Mouse (Mus musculus): ENCODE data around the gene 9530077C05Rik. TPM values are rescaled to one million over a fixed set of nuclear protein-coding genes. Genes with fewer than 3 reads are reported as not detected.
A peak's percentile ranks its signal among the peaks of the same experiment; 100 is the strongest.

Gene 9530077C05Rik
- total RNA-seq, 1 experiment from 2014 or later, result 5.2 TPM

GRCm38 (mm10) chr9:22416187-22416586, 4.9 kb downstream of the 9530077C05Rik start:
- no peak for ATAC-seq (replicated peaks; ENCODE audit: low read depth, poor library complexity, severe bottlenecking)

GRCm38 (mm10) chr9:22417547-22417946, 6.2 kb downstream of the 9530077C05Rik start:
- no peak for ATAC-seq (replicated peaks; ENCODE audit: low read depth, poor library complexity, severe bottlenecking)

GRCm38 (mm10) chr9:22419877-22420276, 8.6 kb downstream of the 9530077C05Rik start:
- ATAC-seq (replicated peaks; ENCODE audit: low read depth, poor library complexity, severe bottlenecking), result no peak

DNA sequence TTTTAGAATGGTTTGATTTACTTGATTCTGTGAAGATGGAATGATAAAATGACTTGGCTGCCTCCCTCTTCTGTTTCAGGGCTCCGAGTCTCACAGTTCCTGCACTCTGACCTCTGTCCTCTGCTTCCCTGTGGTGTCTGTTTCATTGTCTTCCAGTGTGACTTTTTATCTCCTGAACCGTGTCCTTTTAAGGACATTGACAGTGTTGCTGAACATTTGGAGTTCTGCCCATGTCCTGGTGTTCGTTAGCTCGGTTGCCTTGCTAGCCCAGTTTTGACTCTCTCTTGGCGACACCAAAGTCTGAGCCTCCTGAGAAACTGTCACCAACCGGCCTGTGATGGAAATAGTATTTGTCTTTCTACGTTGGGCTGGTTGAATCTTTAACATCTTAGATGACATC, 9.2 kb downstream of the 9530077C05Rik start:
- ATAC-seq (replicated peaks; ENCODE audit: low read depth, poor library complexity, severe bottlenecking), result no peak

DNA sequence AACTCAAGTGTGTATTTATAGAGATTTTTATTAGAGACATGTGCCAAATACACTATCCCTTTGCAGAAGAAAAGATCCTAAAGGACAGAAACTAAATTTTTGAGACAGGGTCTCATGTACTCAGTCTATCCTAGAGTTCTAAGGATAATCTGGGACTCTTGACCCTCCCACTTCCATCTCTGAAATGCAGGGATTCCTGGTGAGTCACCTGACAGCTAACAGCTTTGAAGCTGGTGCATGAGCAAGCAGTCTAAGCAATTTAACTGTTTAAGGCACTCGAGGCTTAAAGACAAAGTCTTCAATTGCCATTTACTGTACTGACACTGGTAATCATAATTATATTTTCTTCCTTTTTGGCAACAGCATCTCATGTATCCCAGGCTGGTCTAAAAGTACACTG, 11.2 kb downstream of the 9530077C05Rik start:
- ATAC-seq (replicated peaks; ENCODE audit: low read depth, poor library complexity, severe bottlenecking), result no peak

- ATAC-seq (replicated peaks; ENCODE audit: low read depth, poor library complexity, severe bottlenecking), result no peak
Observed at GRCm38 (mm10) chr9:22423507-22423906, 12.2 kb downstream of the 9530077C05Rik start.

DNA sequence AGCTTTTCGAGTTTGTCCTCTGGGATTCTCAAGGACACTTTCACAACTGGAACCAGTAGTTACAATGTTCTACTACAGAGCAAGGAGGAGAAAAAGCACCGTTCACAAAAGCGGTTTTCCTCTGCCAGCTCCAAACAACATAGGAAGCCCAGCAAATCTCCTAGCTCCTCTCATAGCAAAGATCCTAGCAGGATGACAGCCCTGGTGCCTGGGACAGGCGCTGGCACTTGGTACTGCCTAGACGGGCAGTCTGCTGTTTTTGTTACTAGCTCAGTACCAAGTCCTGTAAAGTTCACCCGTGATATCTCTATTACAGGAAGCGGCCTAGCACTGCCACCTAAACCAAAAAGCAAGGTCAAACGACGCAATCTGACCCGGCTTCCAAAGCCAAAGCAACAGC, 12.9 kb downstream of the 9530077C05Rik start:
- no peak for ATAC-seq (replicated peaks; ENCODE audit: low read depth, poor library complexity, severe bottlenecking)

DNA sequence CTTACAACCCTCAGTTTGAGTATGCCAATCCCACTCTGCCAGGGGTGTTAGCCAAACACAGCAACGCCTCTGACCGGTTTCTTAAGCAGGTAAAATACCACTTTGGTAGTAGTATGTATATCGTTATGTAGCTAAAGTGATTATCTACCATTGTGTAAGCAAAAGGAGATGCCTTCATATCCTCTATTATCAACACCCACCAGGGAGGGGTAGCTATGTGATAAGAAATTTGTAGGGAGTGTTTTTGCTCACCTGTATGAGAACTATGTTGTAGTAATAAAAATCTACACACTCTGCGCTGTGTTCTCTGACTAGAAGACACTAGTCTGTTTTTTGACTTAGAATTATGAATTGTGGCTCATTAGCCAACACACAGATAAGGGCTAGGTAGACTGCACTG, 13.4 kb downstream of the 9530077C05Rik start:
- ATAC-seq (replicated peaks; ENCODE audit: low read depth, poor library complexity, severe bottlenecking), result no peak

DNA sequence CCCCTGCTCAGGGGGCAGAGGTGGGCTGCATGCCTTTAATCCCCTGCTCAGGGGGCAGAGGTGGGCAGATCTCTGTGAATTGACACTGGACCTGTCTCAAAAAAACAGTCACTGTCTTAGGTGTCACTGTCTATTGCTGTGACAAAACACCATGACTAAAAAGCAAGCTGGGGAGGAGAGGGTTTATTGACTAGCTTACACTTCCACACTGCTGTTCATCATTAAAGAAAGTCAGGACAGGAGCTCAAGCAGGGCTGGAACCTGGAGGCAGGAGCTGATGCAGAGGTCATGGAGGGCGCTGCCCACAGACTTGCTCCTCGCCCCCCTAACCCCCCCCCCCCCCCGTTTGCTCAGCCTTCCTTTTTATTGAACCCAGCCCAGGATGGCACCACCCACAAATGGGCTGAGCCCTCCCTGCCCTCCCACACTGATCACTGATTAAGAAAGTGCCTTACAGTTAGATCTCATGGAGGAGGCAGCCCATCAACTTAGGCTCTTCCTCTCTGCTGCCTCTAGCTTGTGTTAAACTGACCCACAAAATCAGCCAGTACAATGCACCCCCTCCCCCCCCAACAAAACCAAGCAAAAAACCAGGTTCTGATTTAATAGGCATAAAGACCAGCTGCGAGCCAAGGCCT, 16.8 kb downstream of the 9530077C05Rik start:
- ATAC-seq (replicated peaks; ENCODE audit: low read depth, poor library complexity, severe bottlenecking), result no peak

- no peak for ATAC-seq (replicated peaks; ENCODE audit: low read depth, poor library complexity, severe bottlenecking)
Observed at GRCm38 (mm10) chr9:22428666-22429410, 17.5 kb downstream of the 9530077C05Rik start.

DNA sequence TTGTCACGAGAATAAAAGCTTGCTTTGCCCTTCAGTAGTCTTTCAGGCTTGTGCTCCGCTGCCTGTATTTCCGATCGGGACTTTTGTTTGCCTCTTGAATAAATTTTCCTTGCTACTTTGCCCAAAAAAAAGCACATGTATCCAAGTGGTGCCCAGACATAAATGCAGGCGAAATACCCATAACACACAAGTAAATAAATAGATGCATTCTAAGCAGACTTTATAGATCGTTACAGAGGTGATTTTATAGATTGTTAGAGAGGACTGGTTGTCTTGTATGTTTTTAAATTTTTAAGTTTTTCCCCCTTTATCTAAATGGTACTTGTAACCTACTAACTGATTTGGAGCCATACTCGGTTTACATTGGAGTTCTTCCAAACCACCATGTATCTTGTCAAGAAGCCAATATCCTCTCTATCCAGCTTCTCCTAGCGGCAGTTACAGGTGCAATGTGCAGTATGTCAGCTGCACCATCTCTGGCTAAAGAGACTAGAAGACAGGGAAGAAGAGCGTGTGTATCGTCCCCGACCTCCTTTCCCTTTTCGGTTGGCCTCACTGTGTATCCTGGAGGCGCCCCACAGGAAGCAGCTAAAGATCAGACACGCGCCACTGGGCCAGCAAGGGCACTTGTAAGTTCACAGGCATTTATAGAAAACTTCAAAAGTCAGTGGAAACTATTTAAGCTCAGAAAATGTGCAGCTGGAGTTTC, 18.4 kb downstream of the 9530077C05Rik start:
- peak; percentile 72 for ATAC-seq (replicated peaks; ENCODE audit: low read depth, poor library complexity, severe bottlenecking)

DNA sequence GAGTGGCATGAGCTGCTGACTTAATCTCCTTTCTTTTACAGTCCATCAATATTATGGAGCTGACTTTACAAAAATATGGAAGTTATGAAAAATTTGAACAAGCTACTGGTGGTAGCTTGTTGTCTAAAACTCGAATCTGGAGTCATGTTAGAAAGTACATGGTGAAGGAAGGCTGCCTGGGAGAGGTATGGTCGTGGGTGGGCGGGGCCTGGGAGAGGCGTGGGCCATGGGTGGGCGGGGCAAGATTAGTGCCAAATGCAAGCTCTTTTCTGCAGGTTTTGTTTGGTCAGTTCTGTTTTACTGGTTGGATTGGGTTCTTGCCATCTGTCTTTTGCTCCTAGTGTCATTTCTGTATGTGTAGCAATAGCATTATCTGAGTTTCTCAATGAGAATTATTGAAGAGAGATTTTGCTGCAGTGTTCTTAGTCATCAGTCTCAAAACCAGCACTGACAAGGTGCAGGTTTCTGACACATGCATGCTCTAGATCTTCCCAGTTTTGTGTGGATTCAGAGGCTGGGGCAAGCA, 19.1 kb downstream of the 9530077C05Rik start:
- peak; percentile 61; the same call in 1 of the 2 replicates for ATAC-seq (replicated peaks; ENCODE audit: low read depth, poor library complexity, severe bottlenecking)

DNA sequence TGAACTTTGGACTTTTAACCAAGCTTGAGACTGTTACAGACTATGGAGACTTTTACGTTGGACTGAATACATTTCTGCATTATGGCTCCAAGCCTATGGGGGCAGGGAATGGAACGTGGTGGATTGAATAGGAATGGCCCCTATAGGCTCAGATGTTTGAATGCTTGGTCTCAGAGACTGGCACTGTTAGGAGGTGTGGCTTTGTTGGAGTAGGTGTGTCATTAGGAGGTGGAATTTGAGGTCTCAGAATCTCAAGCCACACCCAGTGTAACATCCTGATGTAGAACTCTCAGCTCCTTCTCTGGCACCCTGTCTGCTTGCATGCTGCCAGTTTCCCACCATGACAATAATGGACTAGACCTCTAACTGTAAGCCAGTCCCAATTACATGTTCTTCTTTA, 21.9 kb downstream of the 9530077C05Rik start:
- no peak for ATAC-seq (replicated peaks; ENCODE audit: low read depth, poor library complexity, severe bottlenecking)

GRCm38 (mm10) chr9:22434101-22434500, 22.8 kb downstream of the 9530077C05Rik start:
- no peak for ATAC-seq (replicated peaks; ENCODE audit: low read depth, poor library complexity, severe bottlenecking)

- no peak for ATAC-seq (replicated peaks; ENCODE audit: low read depth, poor library complexity, severe bottlenecking)
Observed at GRCm38 (mm10) chr9:22438826-22439225, 27.5 kb downstream of the 9530077C05Rik start.

- ATAC-seq (replicated peaks; ENCODE audit: low read depth, poor library complexity, severe bottlenecking), result no peak
Observed at GRCm38 (mm10) chr9:22443157-22443556, 31.8 kb downstream of the 9530077C05Rik start.

- no peak for ATAC-seq (replicated peaks; ENCODE audit: low read depth, poor library complexity, severe bottlenecking)
Observed at GRCm38 (mm10) chr9:22445123-22445522, 33.8 kb downstream of the 9530077C05Rik start.

- ATAC-seq (replicated peaks; ENCODE audit: low read depth, poor library complexity, severe bottlenecking), result 0 out of 2 replicates have a peak, but pooled peaks have one; percentile 43
Observed at GRCm38 (mm10) chr9:22447213-22447612, 35.9 kb downstream of the 9530077C05Rik start.

DNA sequence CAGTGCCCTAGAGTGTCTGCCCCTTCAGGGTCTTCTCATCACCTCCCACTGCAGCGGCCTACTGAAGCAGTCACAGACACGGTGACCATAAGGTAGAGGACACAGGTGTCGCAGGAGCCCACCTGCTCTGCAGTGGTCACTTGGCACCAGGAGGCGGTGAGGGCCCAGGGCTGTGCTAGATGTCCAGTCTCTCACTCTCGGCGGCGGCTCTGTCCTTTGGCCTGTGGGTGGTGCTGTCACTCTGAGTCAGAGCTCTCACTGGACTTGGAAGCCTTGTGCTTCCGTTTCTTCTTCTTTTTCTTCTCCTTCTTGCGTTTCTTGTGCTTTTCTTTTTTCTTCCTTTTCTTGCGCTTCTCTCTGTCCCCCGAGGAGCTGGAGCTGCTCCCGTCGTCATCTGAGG, 37.1 kb downstream of the 9530077C05Rik start:
- ATAC-seq (replicated peaks; ENCODE audit: low read depth, poor library complexity, severe bottlenecking), result no peak

DNA sequence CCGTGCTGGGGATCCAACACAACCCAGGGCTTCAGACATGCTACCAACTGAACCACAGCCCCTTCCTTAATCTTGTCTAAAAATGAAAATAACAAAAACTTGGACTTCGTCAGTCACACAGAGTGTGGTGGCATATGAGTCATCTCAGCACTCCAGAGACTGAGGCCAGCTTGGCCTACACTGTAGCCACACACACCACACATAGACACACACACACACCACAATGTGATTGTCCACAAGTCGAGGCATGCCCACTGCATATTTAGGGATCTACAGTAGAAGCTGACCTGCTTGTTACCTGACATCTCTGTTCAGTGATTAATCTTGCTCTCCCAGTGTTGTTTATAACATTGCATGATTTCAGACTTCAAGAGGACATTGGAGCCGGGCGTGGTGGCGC, 37.9 kb downstream of the 9530077C05Rik start:
- ATAC-seq (replicated peaks; ENCODE audit: low read depth, poor library complexity, severe bottlenecking), result no peak

DNA sequence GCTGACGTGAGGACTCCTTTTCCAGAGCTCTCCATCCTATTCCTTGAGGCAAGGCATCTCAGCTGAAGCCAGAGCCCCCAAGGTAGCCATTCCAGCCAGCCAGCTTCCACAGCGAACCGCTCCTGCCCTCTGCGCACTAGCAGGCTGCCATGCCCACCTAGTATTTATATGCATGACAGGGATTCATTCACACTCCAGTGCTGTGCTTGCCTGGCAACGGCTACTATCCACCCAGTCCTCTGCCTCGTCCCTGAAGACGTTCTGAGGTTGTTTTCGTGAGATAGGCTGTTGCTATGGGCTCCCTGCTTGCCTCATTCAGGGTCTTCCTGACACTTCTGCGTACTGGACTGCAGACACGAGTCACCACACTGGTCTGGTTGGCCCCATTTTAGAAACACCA, 41.4 kb downstream of the 9530077C05Rik start:
- ATAC-seq (replicated peaks; ENCODE audit: low read depth, poor library complexity, severe bottlenecking), result no peak

All from common myeloid progenitor, adult 5-6 weeks (primary cell).